Mouse (Mus musculus) lung, embryonic 16.5 days (tissue): ENCODE data around the gene Pak1ip1. TPM values are rescaled to one million over a fixed set of nuclear protein-coding genes. Genes with fewer than 3 reads are reported as not detected.

ENCODE experiments used
- ATAC-seq: fragments of 200-750 bp; cut with Nextera tagmentation; 2 replicates; pipeline ENCODE4 v1.8.0; 2017; ENCODE audit warnings: low read depth, mild to moderate bottlenecking, moderate library complexity
- H3K27ac ChIP-seq: fragments of 300-500 bp; sonication (generic); 2 replicates; pipeline ENCODE4 v1.5.1; 2014; ENCODE audit warnings: mild to moderate bottlenecking, control low read depth, low read length
- H3K27me3 ChIP-seq: fragments of 300-500 bp; sonication (generic); 2 replicates; pipeline ENCODE4 v1.6.1; 2014; ENCODE audit warnings: low read depth, low read length, mixed read lengths; ENCODE audit not compliant: control insufficient read depth, insufficient read depth
- H3K36me3 ChIP-seq: fragments of 300-500 bp; sonication (generic); 2 replicates; pipeline ENCODE4 v1.6.1; 2014; ENCODE audit warnings: low read length; ENCODE audit not compliant: control insufficient read depth, insufficient read depth
- H3K4me1 ChIP-seq: fragments of 300-500 bp; sonication (generic); replicated peaks from 2 replicates; pipeline ENCODE4 v1.6.1; 2014; ENCODE audit warnings: low read length, mixed read lengths; ENCODE audit not compliant: control insufficient read depth, insufficient read depth
- H3K4me2 ChIP-seq: fragments of 300-500 bp; sonication (generic); 2 replicates; pipeline ENCODE4 v1.6.1; 2014; ENCODE audit warnings: low read depth, low read length, control low read depth
- H3K4me3 ChIP-seq: fragments of 300-500 bp; sonication (generic); 2 replicates; pipeline ENCODE4 v1.5.1; 2014; ENCODE audit warnings: mild to moderate bottlenecking, low read length, control low read depth
- H3K9ac ChIP-seq: fragments of 300-500 bp; sonication (generic); 2 replicates; pipeline ENCODE4 v1.6.1; 2014; ENCODE audit warnings: low read length, control low read depth
- H3K9me3 ChIP-seq: fragments of 300-500 bp; sonication (generic); 2 replicates; pipeline ENCODE4 v1.6.1; 2016; ENCODE audit warnings: low read length; ENCODE audit not compliant: control insufficient read depth
- WGBS: fragments of 180-500 bp; shearing (Covaris S2); extraction: QIAGEN DNeasy Blood & Tissue Kit; methylation state at CpG from one replicate; pipeline ENCODE4 v1.1.7; 2014; 5-methylcytosine and 5-hydroxymethylcytosine counted together
- polyA plus RNA-seq: library from polyadenylated mRNA; unstranded; fragments of >200 nt; fragmentation: Nextera tagmentation; extraction: Ambion mirVana; gene quantifications from 2 replicates; pipeline ENCODE4 v1.2.1, GENCODE M21; 2015

Gene Pak1ip1
- polyA plus RNA-seq, 1 experiment from 2014 or later, result 62.2 TPM

DNA sequence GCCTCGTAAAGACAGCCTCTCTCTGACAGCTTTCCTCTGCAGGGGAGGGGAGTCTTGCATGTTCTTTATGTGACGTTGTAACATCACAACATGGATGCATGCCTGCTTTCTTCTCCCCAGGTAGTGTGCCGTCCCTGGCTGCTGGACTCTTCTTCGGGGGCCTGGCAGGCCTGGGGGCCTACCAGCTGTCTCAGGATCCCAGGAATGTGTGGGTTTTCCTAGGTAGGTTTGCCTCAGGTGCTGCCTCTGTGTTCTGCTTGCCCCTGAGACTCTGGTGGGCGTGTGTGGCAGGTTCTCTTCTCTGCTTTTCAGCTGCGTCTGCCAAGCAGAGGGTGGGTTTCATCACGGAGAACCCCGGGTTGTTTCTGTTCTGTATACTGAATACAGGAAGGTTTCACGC lies 17.4 kb downstream of the Pak1ip1 start:
- H3K9ac ChIP-seq, result no peak overlapping the region
- peaks cover 11% of the 10 kb centered on the region for H3K4me1 ChIP-seq
- H3K27me3 ChIP-seq, result no peaks in the 10 kb centered on the region
- peaks cover 5% of the 10 kb centered on the region for H3K36me3 ChIP-seq
- H3K4me3 ChIP-seq, result no peak overlapping the region
- 90% methylated on average over 9 of the region's 9 CpGs for WGBS
- no peak for ATAC-seq
- no peak overlapping the region for H3K4me2 ChIP-seq
- no peak overlapping the region for H3K27ac ChIP-seq
- H3K9me3 ChIP-seq, result no peaks in the 10 kb centered on the region

DNA sequence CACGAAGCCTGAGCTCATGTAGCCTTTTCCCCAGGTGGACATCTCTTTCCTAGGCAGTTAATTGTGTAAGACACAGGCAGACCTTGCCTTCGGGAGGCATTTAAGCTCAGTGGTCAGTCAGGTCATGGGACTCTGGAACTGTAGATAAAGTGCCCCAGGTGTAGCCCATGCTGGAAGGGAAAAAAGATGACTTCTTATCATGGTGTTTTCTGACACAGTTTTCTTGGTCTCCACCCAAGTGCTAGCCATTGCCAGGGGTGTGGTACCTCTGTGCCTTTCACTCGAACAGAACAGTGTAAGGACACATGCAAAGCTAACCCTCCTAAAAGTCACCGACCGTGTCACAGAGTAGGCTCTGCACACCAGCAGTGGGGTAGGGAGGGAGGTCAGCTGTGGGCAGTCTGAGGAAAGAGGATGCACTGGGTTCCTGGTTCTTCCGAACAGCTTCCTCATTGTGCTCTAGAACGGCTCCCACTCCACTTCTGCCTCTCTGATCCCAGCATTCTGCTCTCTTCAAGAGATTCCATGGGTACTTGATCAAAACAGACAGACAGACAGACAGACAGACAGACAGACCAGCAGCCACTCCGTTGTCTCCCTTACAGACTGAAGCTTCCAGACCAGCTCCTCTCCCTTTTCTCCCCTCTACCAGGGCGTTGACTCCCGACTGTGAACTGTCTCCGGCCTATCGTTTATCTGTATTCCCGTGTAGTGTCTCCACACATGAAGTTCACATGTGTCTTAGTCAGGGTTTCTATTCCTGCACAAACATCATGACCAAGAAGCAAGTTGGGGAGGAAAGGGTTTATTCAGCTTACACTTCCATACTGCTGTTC lies 18.2 kb downstream of the Pak1ip1 start:
- 92% methylated on average over 13 of the region's 13 CpGs for WGBS
- H3K27ac ChIP-seq, result no peak overlapping the region
- no peaks in the 10 kb centered on the region for H3K27me3 ChIP-seq
- H3K4me1 ChIP-seq, result peaks cover 11% of the 10 kb centered on the region
- H3K4me3 ChIP-seq, result no peak overlapping the region
- H3K4me2 ChIP-seq, result no peak overlapping the region
- no peaks in the 10 kb centered on the region for H3K9me3 ChIP-seq
- no peak for ATAC-seq
- no peak overlapping the region for H3K9ac ChIP-seq
- H3K36me3 ChIP-seq, result peaks cover 8% of the 10 kb centered on the region

DNA sequence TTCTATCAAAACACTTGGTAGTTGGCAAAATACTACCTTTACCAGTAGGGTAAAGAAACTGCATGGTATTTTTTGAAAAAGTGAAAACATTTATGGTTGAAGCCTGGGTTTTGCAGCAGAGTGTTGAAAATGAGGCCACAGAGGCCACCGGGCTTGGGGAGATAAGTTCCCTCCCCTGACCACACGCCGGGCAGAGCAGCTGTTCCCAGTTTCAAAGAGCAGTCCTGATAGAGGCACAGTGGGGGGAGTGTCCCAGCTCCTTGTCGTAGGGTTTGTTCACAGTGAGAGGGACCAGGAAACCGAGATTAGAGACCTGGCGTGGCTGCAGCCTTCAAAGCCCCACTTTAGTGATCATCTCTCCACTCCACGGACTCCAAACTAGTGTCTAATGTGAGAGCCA lies 19.7 kb downstream of the Pak1ip1 start:
- Histone ChIP-seq H3K27me3 (no peaks in the 10 kb centered on the region), H3K4me1 (peaks cover 11% of the 10 kb centered on the region), H3K9me3 (no peaks in the 10 kb centered on the region), H3K27ac (no peak overlapping the region), H3K9ac (no peak overlapping the region), H3K4me2 (no peak overlapping the region), H3K36me3 (peaks cover 8% of the 10 kb centered on the region), H3K4me3 (no peak overlapping the region)
- 58% methylated on average over 7 of the region's 7 CpGs for WGBS
- no peak for ATAC-seq

DNA sequence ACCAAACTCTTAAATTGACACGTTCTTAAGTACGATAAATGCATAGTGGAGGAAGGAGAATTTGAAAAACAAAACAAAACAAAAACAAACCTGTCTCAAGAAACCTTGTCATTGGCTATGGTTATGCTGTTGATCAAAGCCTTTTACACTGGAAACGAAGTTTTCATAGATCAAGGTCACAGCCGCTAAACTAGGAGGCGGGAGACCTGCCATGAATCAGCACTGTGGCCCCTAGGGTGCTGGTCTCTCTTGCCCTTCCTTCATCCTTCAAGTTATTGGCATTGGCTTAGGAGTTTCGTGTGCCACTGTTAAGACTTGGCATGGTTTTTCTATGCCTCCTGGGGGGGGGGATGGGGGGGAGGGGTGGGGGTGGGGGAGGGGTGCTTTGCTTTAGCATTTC lies 20.8 kb downstream of the Pak1ip1 start:
- no peak overlapping the region for H3K4me2 ChIP-seq
- peaks cover 8% of the 10 kb centered on the region for H3K36me3 ChIP-seq
- peaks cover 11% of the 10 kb centered on the region for H3K4me1 ChIP-seq
- 90% methylated on average over 6 of the region's 6 CpGs for WGBS
- no peaks in the 10 kb centered on the region for H3K27me3 ChIP-seq
- no peak for ATAC-seq
- no peak overlapping the region for H3K9ac ChIP-seq
- no peaks in the 10 kb centered on the region for H3K9me3 ChIP-seq
- no peak overlapping the region for H3K27ac ChIP-seq
- no peak overlapping the region for H3K4me3 ChIP-seq

DNA sequence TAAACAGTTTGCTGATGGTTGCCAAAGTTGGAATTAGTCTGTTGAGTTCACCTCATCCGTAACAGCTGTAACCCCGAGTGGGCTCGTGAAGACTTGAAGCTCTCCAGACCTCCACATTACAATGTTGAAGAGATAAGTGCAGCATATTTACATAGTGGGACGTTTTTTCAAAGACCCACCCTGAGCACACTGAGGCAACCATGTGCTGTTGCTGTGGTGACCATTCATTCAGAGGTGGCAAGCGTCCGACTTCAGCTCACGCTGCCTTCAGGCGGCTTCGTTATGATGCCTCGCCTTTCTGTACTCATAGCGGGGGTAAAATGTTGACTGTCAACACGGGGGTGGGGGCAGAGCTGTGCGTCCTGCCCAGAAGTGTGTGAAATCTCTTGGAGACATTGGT lies 21.3 kb downstream of the Pak1ip1 start:
- H3K36me3 ChIP-seq, result peaks cover 8% of the 10 kb centered on the region
- no peak for ATAC-seq
- H3K9ac ChIP-seq, result no peak overlapping the region

DNA sequence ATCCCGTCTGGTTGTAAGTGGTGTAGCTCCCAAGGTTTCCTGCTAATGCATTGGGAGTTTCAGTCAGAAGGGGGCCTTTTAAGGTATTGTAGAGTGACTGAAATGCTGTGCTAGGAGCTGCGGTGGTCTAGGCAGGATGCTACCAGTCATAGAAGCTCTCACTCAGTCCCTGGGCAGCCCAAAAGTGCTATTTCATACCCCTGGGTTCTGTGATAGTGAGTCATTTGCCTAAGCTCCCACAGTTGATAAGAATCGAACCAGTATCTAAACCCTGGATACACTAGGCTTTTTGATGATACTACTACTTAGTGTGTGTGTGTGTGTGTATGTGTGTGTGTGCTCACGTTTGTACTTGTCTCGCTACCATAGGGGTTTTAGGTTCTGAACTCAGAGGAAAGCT lies 29.3 kb downstream of the Pak1ip1 start:
- WGBS, result 71% methylated on average over 5 of the region's 5 CpGs
- ATAC-seq, result no peak
- no peaks in the 10 kb centered on the region for H3K4me1 ChIP-seq

More for the DNA sequence above, 21.3 kb downstream of the Pak1ip1 start:
- H3K27me3 ChIP-seq, result no peaks in the 10 kb centered on the region
- H3K4me1 ChIP-seq, result peaks cover 7% of the 10 kb centered on the region
- 70% methylated on average over 13 of the region's 13 CpGs for WGBS
- no peaks in the 10 kb centered on the region for H3K9me3 ChIP-seq
- no peak overlapping the region for H3K4me2 ChIP-seq
- H3K4me3 ChIP-seq, result no peak overlapping the region
- no peak overlapping the region for H3K27ac ChIP-seq

DNA sequence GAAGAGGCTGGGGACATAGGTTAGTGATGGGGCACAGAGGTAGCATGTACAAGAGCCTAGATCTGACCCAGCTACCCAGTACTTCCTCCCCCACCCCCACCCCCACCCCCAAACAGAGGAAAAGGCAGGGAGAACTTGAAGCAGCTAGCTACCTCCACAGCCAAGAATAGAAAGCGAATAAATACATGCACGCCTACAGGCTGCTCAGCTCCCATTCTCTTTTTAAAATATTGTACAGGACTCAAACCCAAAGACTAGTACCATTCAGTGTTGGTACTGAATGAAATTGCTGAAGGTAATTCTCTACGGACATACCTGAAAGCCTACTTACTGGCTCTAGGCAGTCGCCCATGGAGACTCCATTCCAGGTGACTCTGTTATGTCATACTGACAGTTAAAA lies 41.7 kb downstream of the Pak1ip1 start:
- no peaks in the 10 kb centered on the region for H3K9me3 ChIP-seq
- no peak overlapping the region for H3K9ac ChIP-seq
- no peaks in the 10 kb centered on the region for H3K36me3 ChIP-seq
- WGBS, result 82% methylated on average over 4 of the region's 4 CpGs
- no peaks in the 10 kb centered on the region for H3K27me3 ChIP-seq
- no peaks in the 10 kb centered on the region for H3K4me1 ChIP-seq
- no peak for ATAC-seq
- H3K27ac ChIP-seq, result no peak overlapping the region
- H3K4me3 ChIP-seq, result no peak overlapping the region
- no peak overlapping the region for H3K4me2 ChIP-seq

More for the DNA sequence above, 29.3 kb downstream of the Pak1ip1 start:
- no peak overlapping the region for H3K9ac ChIP-seq
- H3K9me3 ChIP-seq, result no peaks in the 10 kb centered on the region; the same call in 1 of the 2 replicates
- no peak overlapping the region for H3K27ac ChIP-seq
- H3K4me2 ChIP-seq, result no peak overlapping the region
- no peak overlapping the region for H3K4me3 ChIP-seq
- H3K36me3 ChIP-seq, result no peaks in the 10 kb centered on the region
- H3K27me3 ChIP-seq, result no peaks in the 10 kb centered on the region

DNA sequence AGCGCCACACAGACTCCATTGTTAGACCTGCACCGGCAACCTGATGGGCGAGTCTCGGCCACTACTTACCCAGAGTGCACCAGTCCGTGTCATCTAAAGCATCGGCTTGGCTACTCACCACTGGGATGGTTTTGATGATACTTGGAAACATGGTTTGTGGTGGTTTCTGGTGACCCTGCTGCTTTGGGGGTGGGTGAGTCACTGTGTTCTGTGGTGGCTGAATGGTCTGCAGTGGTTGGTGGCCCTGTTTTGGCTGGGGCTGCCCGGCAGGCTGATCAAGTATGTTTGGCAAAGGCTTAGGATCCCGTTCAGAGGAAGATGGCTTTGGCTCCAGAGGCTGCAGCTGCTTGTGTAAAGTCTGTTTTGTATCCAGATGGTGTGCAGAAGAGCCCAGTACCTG lies 45.1 kb downstream of the Pak1ip1 start:
- no peaks in the 10 kb centered on the region for H3K36me3 ChIP-seq
- 87% methylated on average over 8 of the region's 8 CpGs for WGBS

DNA sequence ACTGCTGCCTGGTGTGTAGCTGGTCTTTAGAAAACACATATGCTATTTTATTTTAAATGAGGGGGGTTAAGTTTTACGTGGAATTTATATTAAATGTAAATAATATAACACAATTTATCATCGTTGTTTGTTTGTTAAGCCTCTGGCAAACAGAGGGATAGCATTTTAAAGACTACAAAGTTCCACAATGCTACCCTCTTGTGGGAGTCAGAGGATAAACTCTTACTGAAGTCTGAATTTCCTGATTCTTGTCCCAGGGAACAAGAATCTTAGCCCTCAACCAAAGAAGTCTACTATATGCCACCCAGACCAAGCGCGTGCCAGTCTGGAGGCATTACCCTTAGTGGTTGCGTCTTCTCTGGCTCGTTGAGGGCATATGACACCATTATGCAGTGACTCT lies 46.5 kb downstream of the Pak1ip1 start:
- Histone ChIP-seq H3K4me1 (no peaks in the 10 kb centered on the region), H3K27ac (no peak overlapping the region), H3K9me3 (no peaks in the 10 kb centered on the region), H3K27me3 (no peaks in the 10 kb centered on the region), H3K36me3 (no peaks in the 10 kb centered on the region), H3K9ac (no peak overlapping the region), H3K4me2 (no peak overlapping the region), H3K4me3 (no peak overlapping the region)
- WGBS, result 80% methylated on average over 6 of the region's 6 CpGs
- ATAC-seq, result no peak

More for the DNA sequence above, 45.1 kb downstream of the Pak1ip1 start:
- no peak for ATAC-seq
- Histone ChIP-seq H3K4me3 (no peak overlapping the region), H3K9me3 (no peaks in the 10 kb centered on the region), H3K27ac (no peak overlapping the region), H3K27me3 (no peaks in the 10 kb centered on the region), H3K4me1 (no peaks in the 10 kb centered on the region), H3K9ac (no peak overlapping the region), H3K4me2 (no peak overlapping the region)
